Mouse (Mus musculus) frontal cortex, adult (tissue): ENCODE results near the gene Grik4.

Experiments used
- ATAC-seq: cut with Nextera tagmentation; 2 replicates; pipeline ENCODE4 v1.9.2; 2017; ENCODE audit warnings: mild to moderate bottlenecking, moderate library complexity, mixed read lengths; ENCODE audit not compliant: low TSS enrichment

Gene Grik4

GRCm38 (mm10) chr9:42745982-42746381 lies 198.3 kb downstream of the Grik4 start:
- ATAC-seq, result no peak

GRCm38 (mm10) chr9:42742385-42742784 lies 201.9 kb downstream of the Grik4 start:
- no peak for ATAC-seq

DNA sequence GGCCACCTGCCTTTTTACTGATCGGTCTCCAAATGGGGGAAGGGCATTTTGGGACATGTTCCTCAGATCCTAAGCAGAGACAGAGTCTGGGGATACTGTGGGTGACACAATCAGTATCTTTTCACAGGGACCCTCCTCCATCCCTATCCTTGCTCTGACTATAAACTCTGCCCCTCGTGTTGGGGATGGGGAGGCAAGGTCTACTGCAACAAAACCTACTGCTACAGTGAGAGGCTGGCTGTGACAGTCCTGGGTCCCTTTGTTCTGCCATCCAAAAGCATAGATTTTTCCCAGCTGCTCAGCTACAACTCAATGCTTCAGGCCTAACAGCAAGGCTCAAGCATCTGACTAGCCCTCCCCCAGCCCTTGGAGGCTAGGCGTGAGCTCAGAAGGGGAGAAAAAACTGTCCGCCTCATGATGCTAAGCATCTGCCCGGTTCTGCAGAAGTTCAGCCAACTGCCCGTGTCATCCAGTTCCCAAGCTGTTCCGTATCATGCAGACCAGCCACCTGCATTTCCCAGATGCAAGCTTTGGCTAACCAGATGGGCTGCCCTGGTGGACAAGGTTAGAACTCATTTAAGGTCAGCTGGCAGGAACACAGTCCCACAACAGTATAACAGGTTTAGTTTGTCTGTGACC lies 207.5 kb downstream of the Grik4 start:
- no peak for ATAC-seq

GRCm38 (mm10) chr9:42735086-42735485 lies 209.2 kb downstream of the Grik4 start:
- no peak for ATAC-seq

DNA sequence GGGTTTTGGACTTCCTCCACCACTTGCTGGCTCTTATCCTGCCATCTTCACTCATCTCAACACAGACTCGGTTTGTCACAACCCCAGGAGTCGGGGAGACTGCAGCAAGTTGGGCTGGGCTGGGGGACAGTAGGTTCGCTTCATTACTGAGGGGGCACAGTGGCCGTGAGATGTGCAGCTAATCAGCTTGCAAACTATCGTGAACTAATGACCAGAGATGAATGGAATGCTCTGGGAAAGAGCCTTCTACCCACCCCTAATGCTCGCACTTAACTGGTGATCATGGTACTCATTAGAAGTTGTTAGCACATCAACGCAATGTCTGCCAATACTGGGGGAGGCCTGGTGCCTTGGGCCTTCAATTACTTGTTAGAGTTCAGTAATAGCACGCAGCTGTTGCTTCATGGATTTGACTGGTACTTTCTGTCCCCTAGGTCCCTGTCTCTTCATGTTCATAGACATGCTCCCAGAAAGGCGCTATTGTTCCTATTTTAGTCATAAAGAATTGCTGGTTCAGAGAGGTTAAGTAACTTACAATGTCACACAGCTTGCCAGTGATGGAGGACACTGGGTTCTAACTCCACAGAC lies 211.5 kb downstream of the Grik4 start:
- no peak for ATAC-seq

DNA sequence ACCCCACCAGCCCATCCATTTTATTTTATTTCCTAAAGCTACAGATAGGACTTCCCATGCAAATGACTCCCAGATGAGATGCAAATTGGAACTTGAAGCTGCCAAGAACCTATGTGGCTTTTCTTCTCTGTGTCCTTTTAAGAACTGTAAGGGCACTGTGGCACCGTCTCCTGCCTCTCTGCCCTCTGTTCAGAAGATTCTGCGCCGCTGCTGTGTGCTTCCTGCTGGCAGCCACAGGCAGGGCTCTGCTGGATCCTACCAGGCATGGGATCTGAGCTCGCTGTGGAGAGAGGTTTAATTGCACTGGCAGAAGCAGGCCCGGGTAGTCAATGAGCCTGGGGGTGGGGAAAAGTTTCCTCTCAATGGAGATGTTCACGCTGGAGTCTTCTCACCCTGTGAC lies 215.8 kb downstream of the Grik4 start:
- ATAC-seq, result 0 out of 2 replicates have a peak, but pooled peaks have one; percentile 36

DNA sequence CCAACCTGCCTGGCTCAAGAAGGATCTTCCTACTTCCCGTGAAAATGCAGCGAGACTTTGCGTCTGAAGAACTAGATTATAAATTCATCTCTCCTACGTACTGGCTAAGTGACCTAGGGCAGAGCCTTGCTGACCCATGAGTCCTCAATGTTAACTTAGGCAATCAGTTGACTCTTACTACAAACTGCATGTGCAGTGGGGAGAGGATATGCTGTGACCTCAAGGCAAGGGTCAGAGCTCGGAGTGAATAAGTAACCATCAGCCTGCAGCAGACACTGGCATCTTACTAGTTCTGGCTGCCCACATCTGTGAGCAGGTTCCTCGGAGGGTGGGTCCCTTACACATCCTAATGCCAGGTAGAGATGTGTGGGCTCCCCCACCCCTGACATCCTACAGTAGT lies 216.6 kb downstream of the Grik4 start:
- no peak for ATAC-seq

GRCm38 (mm10) chr9:42727186-42727585 lies 217.1 kb downstream of the Grik4 start:
- ATAC-seq, result no peak

- no peak for ATAC-seq
These were observed 220.2 kb downstream of the Grik4 start for GRCm38 (mm10) chr9:42724099-42724498.

- no peak for ATAC-seq
These were observed 221.8 kb downstream of the Grik4 start for GRCm38 (mm10) chr9:42722501-42722900.

- ATAC-seq, result peak; percentile 73
These were observed 222.6 kb downstream of the Grik4 start for GRCm38 (mm10) chr9:42721718-42722117.

GRCm38 (mm10) chr9:42721146-42721545 lies 223.1 kb downstream of the Grik4 start:
- no peak for ATAC-seq

GRCm38 (mm10) chr9:42713912-42714311 lies 230.4 kb downstream of the Grik4 start:
- no peak for ATAC-seq

- ATAC-seq, result no peak
These were observed 238.4 kb downstream of the Grik4 start for GRCm38 (mm10) chr9:42705848-42706247.

DNA sequence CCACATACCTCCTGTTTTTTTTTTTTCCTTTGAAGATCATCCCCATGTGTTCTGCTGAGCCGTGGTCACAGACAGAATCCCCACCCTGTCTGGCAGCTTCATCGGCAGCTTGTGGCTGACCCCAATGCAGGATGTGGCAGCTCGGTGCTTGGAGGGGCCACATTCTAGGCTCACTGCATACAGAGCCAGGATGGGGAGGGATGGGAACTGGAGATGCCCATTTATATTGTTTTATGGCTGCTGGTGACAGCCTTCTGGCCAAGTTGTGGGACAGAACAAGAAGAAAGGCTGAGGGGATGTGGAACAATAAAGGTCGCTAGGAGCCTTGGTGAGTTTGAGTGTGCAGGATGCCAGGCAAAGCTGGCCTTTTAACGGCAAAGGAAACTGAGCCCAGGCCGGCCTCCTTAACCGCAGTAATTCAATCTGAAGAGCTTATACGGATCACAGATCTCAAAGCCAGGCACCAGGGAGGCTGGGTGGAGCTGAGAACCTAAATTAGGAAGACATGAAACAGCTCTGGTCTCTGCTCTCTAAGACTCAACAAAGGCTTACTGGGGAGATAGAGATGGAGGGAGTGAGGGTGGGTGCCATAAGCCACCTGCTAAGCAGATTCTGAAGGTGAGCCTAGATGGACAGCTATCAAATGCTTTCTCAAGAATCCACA lies 241.0 kb downstream of the Grik4 start:
- no peak for ATAC-seq

DNA sequence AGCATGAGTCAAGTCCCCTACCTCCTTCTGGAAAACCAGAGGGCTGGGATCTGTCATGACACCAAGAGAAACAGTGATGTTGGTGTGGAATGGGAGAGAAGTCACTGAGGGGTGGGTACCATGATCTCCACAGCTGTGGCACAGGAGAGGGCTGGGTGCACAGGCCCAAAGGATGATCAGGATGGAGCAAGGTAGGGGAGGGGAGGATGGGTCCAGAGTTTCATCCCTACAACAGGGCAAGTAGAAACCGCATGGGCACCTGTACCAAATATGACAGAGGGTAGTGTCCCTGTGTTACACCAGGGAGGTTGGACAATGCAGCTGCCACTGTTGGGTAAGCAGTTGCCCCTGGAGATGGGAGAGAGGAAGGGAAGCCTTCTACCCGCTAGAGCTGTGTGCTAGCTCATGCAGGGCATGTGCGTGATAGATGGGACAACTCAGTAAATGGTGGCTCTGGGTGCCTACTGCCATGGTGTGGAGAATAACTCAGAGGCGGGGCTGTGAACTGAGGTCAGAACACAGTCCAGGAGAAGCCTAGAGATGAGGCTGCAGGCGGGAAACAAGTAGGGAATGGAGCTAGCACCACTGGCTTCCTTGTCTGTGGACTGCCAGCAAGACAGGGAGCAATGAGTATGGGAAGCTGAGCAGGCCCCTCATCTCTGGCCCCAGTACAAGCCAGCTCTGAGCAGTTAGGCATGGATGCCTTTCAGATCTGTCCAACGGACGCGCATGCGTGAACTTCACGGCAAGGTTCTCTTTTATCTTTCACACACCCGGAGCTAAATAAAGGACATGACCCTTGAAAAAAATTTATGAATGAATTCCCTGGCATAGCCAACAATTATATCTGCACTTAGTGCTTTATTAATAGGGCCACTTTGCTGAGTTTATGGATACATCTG lies 241.8 kb downstream of the Grik4 start:
- ATAC-seq, result no peak

- ATAC-seq, result no peak
These were observed 242.6 kb downstream of the Grik4 start for GRCm38 (mm10) chr9:42701729-42702128.

- no peak for ATAC-seq
These were observed 251.3 kb downstream of the Grik4 start for GRCm38 (mm10) chr9:42693024-42693423.

DNA sequence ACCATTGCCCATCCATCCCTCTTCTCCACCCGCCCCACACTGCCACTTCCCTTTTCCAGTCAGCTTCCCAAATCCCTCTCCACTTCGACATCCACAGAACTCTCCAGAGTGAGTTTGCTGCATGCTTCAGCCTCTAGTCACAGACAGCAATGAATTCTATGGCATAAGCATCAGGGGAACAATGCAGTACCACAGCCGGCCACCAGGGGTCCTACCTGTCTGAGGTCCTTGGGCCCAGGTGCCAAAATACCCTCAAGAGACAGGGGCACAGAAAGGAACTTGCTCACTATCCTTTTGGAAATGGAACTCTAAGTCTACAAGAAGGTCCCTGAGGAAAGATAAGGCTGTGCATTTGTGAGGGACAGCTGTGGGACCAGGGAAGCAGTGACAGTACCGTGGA lies 256.1 kb downstream of the Grik4 start:
- no peak for ATAC-seq

DNA sequence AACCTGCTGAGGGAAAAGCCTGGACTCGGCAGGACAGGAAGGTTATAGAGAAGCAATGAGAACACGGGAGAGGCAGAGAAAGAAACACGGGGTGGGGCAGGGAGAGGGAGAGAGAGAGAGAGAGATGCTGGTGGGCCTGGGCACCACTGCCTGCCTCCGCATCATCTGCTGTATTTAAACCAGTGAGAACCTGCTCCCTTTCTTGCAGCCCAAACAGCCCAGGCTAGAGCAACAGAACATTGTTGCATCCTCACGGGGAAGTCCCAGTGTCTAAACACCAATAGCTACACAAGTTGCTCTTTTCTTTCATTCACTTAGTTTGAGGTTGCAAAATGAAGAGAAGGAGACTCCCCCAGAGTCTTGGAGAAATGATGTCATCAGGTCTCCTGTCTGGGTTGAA lies 258.2 kb downstream of the Grik4 start:
- peak; percentile 82 for ATAC-seq

DNA sequence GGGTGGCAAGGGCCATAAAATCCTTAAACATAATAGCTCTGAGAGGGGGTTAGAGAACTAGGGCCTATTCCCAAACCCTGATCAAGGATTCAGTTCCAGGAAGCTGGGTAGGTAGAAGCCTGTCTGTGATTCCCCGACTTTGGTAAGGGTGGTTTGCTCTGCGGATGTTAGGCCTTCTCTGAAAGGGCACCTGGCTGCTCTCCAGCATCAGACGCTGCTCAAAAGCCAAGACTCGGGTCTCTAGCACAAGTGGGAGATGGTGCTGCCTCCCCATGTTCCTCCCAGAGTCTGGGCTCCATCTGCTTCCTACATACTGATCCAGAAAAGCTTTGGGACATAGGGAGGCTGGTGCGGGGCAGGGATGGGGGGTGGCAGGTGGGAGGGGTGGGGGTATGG lies 270.3 kb downstream of the Grik4 start:
- no peak for ATAC-seq

DNA sequence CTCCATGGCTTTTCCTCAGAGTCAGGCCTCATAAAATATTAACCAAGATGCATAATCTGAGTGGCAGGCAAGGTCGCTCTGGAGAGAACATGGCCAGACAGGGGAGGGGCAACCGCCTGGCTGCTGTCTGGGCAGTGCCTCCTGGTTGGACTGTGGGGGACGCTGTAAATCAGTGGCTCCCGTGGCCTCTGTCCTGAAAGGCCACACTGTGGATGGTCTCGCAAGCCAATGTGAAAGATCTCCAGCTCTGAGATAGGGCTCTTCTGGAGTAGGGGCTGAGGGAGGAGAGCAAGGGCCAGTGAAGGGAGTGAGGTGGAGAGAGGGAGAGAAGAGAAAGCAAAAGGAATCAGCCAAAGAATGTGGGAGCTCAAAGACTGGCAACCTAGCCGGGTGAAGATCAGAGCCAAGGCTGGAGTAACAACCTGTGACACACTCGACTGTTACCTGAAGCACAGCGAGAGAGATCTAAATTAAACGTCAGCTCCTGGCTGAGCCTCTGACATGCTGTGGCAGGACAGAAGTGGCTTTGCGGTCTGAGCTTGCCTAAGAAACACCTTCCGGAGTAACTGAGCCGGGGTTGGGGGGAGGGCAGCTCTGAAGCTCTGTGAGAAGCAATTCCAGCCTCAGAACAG lies 270.8 kb downstream of the Grik4 start:
- ATAC-seq, result no peak
